Mouse (Mus musculus): Measurements from ENCODE around the gene Notch1. TPM values are rescaled to one million over a fixed set of nuclear protein-coding genes. Genes with fewer than 3 reads are reported as not detected.
A peak's percentile ranks its signal among the peaks of the same experiment; 100 is the strongest.

Notch1 gene
- polyA plus RNA-seq, 1 experiment = 36.4 TPM

DNA sequence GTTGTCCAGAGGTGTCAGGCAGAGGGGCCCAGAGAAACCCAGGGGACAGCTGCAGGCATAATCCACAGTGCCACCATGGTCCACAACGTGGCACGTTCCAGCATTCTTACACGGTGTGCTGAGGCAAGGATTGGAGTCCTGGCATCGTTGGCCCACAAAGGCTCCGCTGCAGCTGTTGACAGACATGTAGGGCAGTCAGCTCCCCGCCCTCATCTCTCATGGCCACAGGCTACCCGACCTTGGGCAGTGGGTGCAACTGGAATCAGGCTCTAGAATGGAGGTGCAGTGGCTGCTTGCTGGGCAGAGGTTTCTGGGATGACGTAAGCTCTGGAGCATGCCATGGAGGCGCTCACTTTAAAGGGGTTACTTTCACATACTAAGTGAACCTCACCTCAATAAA is 31.2 kb downstream of the Notch1 start:
- no peak overlapping the region for H3K4me3 ChIP-seq (ENCODE audit: insufficient read depth, low read length)
- peaks cover 58% of the 10 kb centered on the region for H3K4me1 ChIP-seq (ENCODE audit: control insufficient read depth, insufficient read depth, low read length)
- TF ChIP-seq CTCF (IDR thresholded peaks at IDR 0.05; ENCODE audit: low read depth, low read length) (no peak), POLR2A (IDR thresholded peaks at IDR 0.05; ENCODE audit: borderline replicate concordance, low read depth, low read length) (no peak)
- H3K27ac ChIP-seq (ENCODE audit: insufficient read depth, low read depth, low read length) = no peak overlapping the region

DNA sequence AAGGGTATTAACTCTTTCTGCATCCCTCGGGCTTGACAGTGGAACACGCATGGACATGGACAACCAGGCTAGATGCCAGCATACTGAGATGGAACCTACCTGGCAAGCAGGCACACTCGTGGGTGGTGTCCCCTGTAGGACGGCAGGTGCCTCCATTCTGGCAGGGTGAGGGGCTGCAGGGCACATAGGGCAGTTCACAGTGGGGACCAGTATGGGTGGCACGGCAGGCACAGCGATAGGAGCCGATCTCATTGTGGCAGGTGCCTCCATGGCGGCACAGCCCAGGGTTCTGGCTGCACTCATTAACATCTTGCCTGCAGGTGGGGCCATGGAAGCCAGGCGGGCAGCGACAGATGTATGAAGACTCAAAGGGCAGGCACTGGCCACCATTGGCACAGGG is 32.3 kb downstream of the Notch1 start:
- TF ChIP-seq CTCF (IDR thresholded peaks at IDR 0.05; ENCODE audit: low read depth, low read length) = no peak
- no peak for TF ChIP-seq POLR2A (IDR thresholded peaks at IDR 0.05; ENCODE audit: borderline replicate concordance, low read depth, low read length)
- Histone ChIP-seq H3K4me1 (ENCODE audit: control insufficient read depth, insufficient read depth, low read length) (peaks cover 58% of the 10 kb centered on the region), H3K4me3 (ENCODE audit: insufficient read depth, low read length) (no peak overlapping the region), H3K27ac (ENCODE audit: insufficient read depth, low read depth, low read length) (peak overlapping the region; percentile 98)

DNA sequence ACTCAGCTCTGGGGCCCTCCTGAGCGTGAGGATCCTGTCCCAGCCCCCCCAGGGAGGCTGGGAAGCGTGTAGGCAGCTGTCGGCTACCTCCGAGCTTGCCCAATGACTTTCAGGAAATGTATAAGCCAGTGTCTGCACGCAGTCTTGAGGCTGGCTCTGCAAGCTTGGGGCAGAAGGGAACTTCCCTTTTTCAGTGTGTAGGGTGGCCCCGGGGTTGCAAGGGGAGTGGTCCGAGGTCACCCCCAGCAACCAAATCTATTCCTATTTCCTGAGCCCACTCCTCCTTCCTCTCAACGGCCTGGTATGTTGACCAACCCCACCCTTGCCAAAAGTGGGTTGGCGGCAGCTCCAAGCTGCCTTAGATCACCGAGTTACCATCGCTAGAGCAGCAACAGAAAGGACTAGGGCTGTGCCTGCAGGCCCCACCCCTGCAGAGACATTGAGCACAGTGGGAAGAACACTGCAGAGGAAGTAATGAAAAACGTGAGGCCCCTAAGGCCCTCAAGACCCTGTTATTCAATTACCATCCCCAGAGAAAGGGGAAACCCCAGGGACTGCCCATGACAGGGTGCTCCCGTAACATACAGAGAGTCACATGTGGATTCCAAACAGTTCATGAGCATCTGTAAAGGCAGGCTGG is 33.1 kb downstream of the Notch1 start:
- Histone ChIP-seq H3K27ac (ENCODE audit: insufficient read depth, low read depth, low read length) (peak overlapping the region; percentile 98), H3K4me3 (ENCODE audit: insufficient read depth, low read length) (peak overlapping the region; percentile 48), H3K4me1 (ENCODE audit: control insufficient read depth, insufficient read depth, low read length) (peaks cover 58% of the 10 kb centered on the region)
- TF ChIP-seq POLR2A (IDR thresholded peaks at IDR 0.05; ENCODE audit: borderline replicate concordance, low read depth, low read length) (no peak), CTCF (IDR thresholded peaks at IDR 0.05; ENCODE audit: low read depth, low read length) (no peak)

DNA sequence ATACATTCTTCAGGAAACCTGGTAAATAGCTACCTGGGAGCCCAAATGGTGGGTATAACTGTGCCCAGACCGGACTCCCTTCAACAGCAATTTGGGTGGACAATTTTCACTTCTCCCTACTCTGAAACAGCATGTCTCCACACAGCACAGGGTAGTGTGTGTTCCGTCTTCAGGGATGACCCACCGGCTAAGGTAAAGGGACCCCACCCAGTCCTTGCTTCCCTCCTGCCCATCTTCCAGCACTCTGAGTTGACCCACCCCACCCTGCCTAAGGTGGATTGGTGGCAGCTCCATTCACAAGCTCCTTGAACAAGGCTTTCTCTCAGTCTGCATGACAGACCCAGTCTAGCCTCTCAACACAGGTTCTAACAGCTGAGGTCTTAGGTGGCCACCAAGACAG is 33.6 kb downstream of the Notch1 start:
- peaks cover 58% of the 10 kb centered on the region for H3K4me1 ChIP-seq (ENCODE audit: control insufficient read depth, insufficient read depth, low read length)
- TF ChIP-seq POLR2A (IDR thresholded peaks at IDR 0.05; ENCODE audit: borderline replicate concordance, low read depth, low read length) = no peak
- H3K4me3 ChIP-seq (ENCODE audit: insufficient read depth, low read length) = peak overlapping the region; percentile 14; the same call in 1 of the 2 replicates
- peak overlapping the region; percentile 98 for H3K27ac ChIP-seq (ENCODE audit: insufficient read depth, low read depth, low read length)

DNA sequence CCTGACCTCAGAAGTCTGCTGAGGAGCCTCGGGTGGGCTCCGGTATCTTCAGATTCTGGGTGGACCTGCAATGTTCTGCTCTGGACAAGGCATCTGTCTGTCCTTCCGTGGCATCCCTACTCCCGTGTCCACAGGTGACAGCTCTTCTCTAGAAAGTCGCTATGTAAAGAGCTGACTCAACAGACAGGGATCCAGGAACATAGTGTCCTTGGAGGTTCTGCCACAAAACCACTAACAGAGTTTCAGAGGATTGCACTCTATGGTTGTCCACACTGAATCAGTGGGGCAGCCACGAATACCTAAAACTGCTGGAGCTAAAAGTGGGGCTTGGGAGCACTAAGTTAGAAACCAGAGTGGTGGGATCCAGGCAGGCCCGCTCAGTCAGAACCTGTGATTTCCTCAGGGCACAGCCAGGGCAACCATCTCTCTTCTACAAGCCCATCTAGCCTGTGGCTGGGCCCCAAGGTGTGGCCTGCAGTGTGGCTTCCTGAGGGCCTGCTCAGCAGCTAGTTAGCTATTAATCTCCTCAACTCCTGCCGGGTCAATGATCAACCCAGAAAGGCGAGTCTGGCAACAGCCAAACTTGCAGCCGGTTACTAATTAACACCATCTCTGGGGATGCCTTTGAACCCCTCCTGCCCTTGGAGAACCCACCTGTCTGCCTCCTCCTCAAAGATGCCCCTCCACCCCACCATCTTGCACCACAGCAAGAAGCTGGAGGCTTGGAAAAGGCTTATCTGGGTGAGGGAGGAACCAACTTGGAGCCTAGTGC is 34.6 kb downstream of the Notch1 start:
- TF ChIP-seq POLR2A (IDR thresholded peaks at IDR 0.05; ENCODE audit: borderline replicate concordance, low read depth, low read length) (no peak), CTCF (IDR thresholded peaks at IDR 0.05; ENCODE audit: low read depth, low read length) (0 out of 2 replicates have a peak, but pooled peaks have one; percentile 11)
- Histone ChIP-seq H3K4me3 (ENCODE audit: insufficient read depth, low read length) (no peak overlapping the region), H3K4me1 (ENCODE audit: control insufficient read depth, insufficient read depth, low read length) (peaks cover 51% of the 10 kb centered on the region), H3K27ac (ENCODE audit: insufficient read depth, low read depth, low read length) (peak overlapping the region; percentile 98; the same call in 1 of the 2 replicates)

DNA sequence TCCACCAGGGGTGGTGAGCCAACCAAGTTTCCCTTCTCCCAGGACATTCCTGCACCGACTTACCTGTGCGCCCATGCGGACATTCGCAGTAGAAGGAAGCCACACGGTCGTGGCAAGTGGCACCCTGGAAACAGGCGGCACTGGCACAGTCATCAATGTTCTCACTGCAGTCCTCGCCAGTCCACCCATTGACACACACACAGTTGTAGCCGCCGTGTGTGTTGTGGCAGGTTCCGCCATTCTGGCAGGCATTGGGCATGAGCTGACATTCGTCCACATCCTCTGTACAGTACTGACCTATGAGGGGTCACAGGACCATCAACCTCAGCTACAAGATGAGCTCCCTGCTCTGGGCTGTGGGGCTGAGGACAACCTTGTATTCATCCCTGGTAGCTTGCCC is 35.6 kb downstream of the Notch1 start:
- no peak overlapping the region for H3K4me3 ChIP-seq (ENCODE audit: insufficient read depth, low read length)
- H3K4me1 ChIP-seq (ENCODE audit: control insufficient read depth, insufficient read depth, low read length) = peaks cover 52% of the 10 kb centered on the region
- TF ChIP-seq CTCF (IDR thresholded peaks at IDR 0.05; ENCODE audit: low read depth, low read length) (no peak), POLR2A (IDR thresholded peaks at IDR 0.05; ENCODE audit: borderline replicate concordance, low read depth, low read length) (no peak)
- H3K27ac ChIP-seq (ENCODE audit: insufficient read depth, low read depth, low read length) = no peak overlapping the region

DNA sequence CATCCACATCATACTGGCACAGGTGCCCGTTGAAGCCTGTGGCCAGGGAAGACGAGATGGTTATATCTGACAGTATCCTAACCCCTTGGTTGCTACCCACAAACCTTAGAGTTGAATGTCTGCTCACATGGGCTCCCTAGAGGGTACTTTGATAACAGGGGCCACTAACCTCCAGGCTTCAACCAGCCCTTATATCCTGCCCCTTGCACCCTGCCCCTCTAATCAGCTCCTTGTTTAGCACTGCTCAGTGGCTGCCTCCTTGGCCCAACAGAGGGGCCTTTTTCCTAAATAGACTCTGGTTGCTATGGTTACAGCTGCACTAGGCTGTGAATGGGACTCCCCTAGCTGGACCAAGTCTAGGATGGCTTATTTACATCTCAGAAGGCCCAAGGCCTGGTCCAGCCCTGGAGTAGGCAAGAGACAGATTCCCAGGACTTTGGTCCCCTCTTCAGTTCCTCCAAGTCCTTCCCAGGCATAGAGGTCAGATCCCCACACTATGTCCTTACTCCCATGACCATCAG is 37.7 kb downstream of the Notch1 start:
- Histone ChIP-seq H3K4me3 (ENCODE audit: insufficient read depth, low read length) (no peak overlapping the region), H3K27ac (ENCODE audit: insufficient read depth, low read depth, low read length) (no peak overlapping the region), H3K4me1 (ENCODE audit: control insufficient read depth, insufficient read depth, low read length) (peaks cover 50% of the 10 kb centered on the region)
- TF ChIP-seq CTCF (IDR thresholded peaks at IDR 0.05; ENCODE audit: low read depth, low read length) (no peak), POLR2A (IDR thresholded peaks at IDR 0.05; ENCODE audit: borderline replicate concordance, low read depth, low read length) (no peak)

DNA sequence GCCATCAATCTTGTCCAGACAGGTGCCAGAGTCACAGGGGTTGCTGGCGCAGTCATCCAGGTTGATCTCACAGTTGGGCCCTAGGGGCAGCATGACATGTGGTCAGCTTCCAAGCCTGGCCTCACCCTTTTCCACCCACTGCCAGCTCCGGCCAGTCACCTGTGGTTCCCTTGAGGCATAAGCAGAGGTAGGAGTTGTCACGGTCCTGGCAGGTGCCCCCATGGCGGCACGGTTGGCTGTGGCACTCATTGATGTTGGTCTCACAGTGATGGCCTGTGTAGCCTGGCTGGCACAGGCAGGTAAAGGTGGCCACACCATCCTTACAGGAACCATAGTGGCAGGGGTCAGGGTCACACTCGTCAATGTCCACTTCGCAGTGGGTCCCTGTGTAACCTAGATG is 38.6 kb downstream of the Notch1 start:
- TF ChIP-seq POLR2A (IDR thresholded peaks at IDR 0.05; ENCODE audit: borderline replicate concordance, low read depth, low read length) (no peak), CTCF (IDR thresholded peaks at IDR 0.05; ENCODE audit: low read depth, low read length) (no peak)
- Histone ChIP-seq H3K4me1 (ENCODE audit: control insufficient read depth, insufficient read depth, low read length) (peaks cover 55% of the 10 kb centered on the region), H3K27ac (ENCODE audit: insufficient read depth, low read depth, low read length) (no peak overlapping the region)

DNA sequence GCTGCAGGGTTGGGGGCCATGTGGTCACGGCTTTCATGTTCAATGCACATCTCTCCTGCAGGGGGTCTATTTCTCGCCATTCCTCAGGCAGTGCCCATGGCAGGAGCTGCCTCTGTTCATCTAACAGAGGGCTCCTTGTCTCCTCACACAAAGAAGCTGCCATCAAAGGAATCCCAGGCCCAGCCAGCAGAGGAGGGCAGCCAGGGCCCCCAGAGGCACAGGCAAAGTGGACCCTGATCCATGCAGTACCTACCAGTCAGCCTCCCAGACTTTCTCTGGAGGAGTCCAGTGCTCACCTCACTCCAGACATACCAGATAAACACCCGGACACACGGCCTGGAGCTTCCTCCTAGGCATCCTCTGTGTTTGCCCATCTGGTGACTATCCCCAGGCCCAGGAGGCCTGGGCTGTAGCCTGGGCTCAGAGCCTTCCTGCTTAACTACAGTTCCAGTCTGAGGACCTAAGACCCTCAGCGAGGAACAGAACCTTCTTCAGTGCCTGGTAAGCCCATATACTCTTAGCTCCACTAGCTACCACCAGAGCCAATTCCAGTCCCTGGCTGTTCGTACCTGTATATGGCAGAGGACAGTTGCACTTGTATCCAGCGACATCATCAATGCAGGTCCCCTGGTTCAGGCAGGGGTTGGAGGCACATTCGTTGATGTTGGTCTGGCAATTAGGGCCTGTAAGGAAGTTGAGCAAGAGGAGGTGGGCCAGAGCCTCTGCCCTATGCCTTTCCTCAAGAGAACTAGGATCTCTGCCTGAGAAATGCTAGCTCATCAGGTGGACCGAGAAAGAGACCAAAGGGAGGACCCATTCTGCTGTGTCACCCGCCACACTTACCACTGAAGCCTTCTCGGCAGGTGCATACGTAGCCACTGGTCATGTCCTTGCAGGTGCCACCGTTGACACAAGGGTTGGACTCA is 40.7 kb downstream of the Notch1 start:
- TF ChIP-seq CTCF (IDR thresholded peaks at IDR 0.05; ENCODE audit: low read depth, low read length) (no peak), POLR2A (IDR thresholded peaks at IDR 0.05; ENCODE audit: borderline replicate concordance, low read depth, low read length) (no peak)
- H3K4me3 ChIP-seq (ENCODE audit: insufficient read depth, low read length) = no peak overlapping the region
- peaks cover 51% of the 10 kb centered on the region for H3K4me1 ChIP-seq (ENCODE audit: control insufficient read depth, insufficient read depth, low read length)
- H3K27ac ChIP-seq (ENCODE audit: insufficient read depth, low read depth, low read length) = peak overlapping the region; percentile 81

More for the DNA sequence above, 38.6 kb downstream of the Notch1 start:
- no peak overlapping the region for H3K4me3 ChIP-seq (ENCODE audit: insufficient read depth, low read length)
